Mouse (Mus musculus) lung, postnatal 0 days (tissue): Measurements from ENCODE around the gene Arrb2. TPM values are rescaled to one million over a fixed set of nuclear protein-coding genes. Genes with fewer than 3 reads are reported as not detected.

ENCODE experiments used
- ATAC-seq: fragments of 200-750 bp; cut with Nextera tagmentation; 2 replicates; pipeline ENCODE4 v1.8.0; 2017; ENCODE audit warnings: moderate library complexity
- DNase-seq: peaks from one replicate; pipeline ENCODE4 v3.0.0-alpha.2; 2016; ENCODE audit warnings: low spot score
- H3K27ac ChIP-seq: fragments of 300-500 bp; sonication (generic); 2 replicates; pipeline ENCODE4 v1.5.1; 2014; ENCODE audit warnings: antibody characterized with exemption, mild to moderate bottlenecking, low read length, mixed read lengths
- H3K27me3 ChIP-seq: fragments of 300-500 bp; sonication (generic); replicated peaks from 2 replicates; pipeline ENCODE4 v1.6.1; 2014; ENCODE audit warnings: low read length, mixed read lengths; ENCODE audit not compliant: insufficient read depth
- H3K36me3 ChIP-seq: fragments of 300-500 bp; sonication (generic); 2 replicates; pipeline ENCODE4 v1.6.1; 2014; ENCODE audit warnings: low read length, mixed read lengths; ENCODE audit not compliant: insufficient read depth
- H3K4me1 ChIP-seq: fragments of 300-500 bp; sonication (generic); 2 replicates; pipeline ENCODE4 v1.6.1; 2014; ENCODE audit warnings: antibody characterized with exemption, low read depth, low read length, mixed read lengths; ENCODE audit not compliant: insufficient read depth
- H3K4me2 ChIP-seq: fragments of 300-500 bp; sonication (generic); replicated peaks from 2 replicates; pipeline ENCODE4 v1.6.1; 2014; ENCODE audit warnings: low read depth, mild to moderate bottlenecking, low read length, moderate library complexity, mixed read lengths
- H3K4me3 ChIP-seq: fragments of 300-500 bp; sonication (generic); 2 replicates; pipeline ENCODE4 v1.5.1; 2014; ENCODE audit warnings: low read depth, low read length
- H3K9ac ChIP-seq: fragments of 300-500 bp; sonication (generic); replicated peaks from 2 replicates; pipeline ENCODE4 v1.6.1; 2014; ENCODE audit warnings: low read depth, mild to moderate bottlenecking
- H3K9me3 ChIP-seq: fragments of 300-500 bp; sonication (generic); 2 replicates; pipeline ENCODE4 v1.6.1; 2016; ENCODE audit warnings: low read length, mixed read lengths
- CTCF ChIP-seq: IDR thresholded peaks from 2 replicates; pipeline ENCODE4 v1.5.1; 2016; ENCODE audit warnings: antibody characterized with exemption, mild to moderate bottlenecking
- EP300 ChIP-seq: IDR thresholded peaks from 2 replicates; pipeline ENCODE4 v1.6.1; 2016; ENCODE audit warnings: antibody characterized with exemption, mild to moderate bottlenecking, control low read depth
- WGBS: fragments of 180-500 bp; shearing (Covaris S2); extraction: QIAGEN DNeasy Blood & Tissue Kit; methylation state at CpG from one replicate; pipeline ENCODE4 v1.1.7; 2014; 5-methylcytosine and 5-hydroxymethylcytosine counted together
- microRNA-seq: library from miRNA; unstranded; fragments of <30 nt; microRNA quantifications from one replicate; pipeline ENCODE4, GENCODE M21; 2016
- polyA plus RNA-seq: library from polyadenylated mRNA; unstranded; fragments of >200 nt; fragmentation: Nextera tagmentation; extraction: Ambion mirVana; gene quantifications from 2 replicates; pipeline ENCODE4 v1.2.1, GENCODE M21; 2015

Gene Arrb2
- polyA plus RNA-seq, 1 experiment from 2014 or later, result 13.7 TPM

DNA sequence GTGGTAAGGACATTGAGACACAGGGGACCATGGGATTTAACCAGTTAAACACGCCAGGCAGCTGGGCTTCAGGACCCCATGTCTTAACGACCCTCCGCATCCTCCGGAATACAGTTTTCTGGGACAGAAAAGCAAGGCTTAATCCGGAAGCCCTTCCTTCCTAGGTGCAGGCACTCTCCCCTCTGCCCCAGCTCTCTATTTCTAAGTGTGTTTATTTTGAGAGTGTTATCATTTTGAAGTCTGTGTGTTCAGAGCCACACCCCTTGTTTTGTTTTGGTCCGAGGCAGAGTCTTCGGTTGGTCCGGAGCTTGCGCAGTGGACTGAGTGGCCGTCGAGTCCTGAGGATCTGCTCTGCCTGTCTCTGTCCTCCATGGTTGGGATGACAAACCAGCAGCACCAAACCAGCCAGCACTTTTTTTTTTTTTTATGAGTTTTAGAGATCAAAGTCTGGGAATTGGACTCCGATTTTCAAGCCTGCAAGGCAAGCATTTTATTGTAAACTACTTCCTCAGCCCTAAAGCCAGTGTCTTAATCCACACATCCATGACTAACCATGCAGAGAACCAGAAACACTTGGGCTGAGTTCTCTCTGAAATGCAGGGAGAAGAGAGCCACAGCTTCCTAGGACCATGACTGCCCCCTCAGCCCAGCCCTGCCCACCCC is 42.6 kb downstream of the Arrb2 start:
- no peak for ATAC-seq
- H3K27ac ChIP-seq, result no peak overlapping the region
- no peaks in the 10 kb centered on the region for H3K9me3 ChIP-seq
- H3K4me2 ChIP-seq, result no peak overlapping the region
- no peak overlapping the region for H3K4me3 ChIP-seq
- TF ChIP-seq CTCF (no peak), EP300 (no peak)
- DNase-seq, result no peak
- H3K9ac ChIP-seq, result no peak overlapping the region
- no peaks in the 10 kb centered on the region for H3K27me3 ChIP-seq
- 35% methylated on average over 12 of the region's 12 CpGs for WGBS
- H3K36me3 ChIP-seq, result no peaks in the 10 kb centered on the region
- H3K4me1 ChIP-seq, result no peaks in the 10 kb centered on the region

DNA sequence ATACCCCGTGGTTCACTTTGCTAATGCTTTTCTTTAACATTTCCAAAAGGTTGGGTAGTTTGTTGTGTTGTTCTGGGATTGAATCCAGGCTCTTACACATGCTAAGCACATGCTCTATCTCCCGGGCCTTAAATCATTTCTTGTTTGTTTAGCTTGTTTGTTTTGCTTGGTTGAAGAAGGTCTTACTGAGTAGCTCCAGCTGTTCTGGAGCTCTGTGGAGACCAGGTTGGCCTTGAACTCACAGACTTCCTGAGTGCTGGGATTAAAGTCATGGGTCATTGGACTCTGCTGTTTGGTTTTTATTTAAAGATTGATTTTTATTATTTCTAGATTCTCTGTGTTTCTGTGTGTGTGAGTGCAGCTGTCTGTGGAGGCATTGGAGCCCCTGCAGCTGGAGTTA is 53.1 kb downstream of the Arrb2 start:
- WGBS, result 33% methylated on average over 2 of the region's 2 CpGs
- no peak overlapping the region for H3K27ac ChIP-seq
- H3K4me2 ChIP-seq, result no peak overlapping the region
- no peak overlapping the region for H3K4me3 ChIP-seq
- no peaks in the 10 kb centered on the region for H3K36me3 ChIP-seq
- no peak overlapping the region for H3K9ac ChIP-seq
- DNase-seq, result no peak
- ATAC-seq, result no peak
- no peaks in the 10 kb centered on the region for H3K27me3 ChIP-seq
- no peaks in the 10 kb centered on the region for H3K9me3 ChIP-seq
- no peaks in the 10 kb centered on the region for H3K4me1 ChIP-seq
- no peak for TF ChIP-seq EP300
- no peak for TF ChIP-seq CTCF

DNA sequence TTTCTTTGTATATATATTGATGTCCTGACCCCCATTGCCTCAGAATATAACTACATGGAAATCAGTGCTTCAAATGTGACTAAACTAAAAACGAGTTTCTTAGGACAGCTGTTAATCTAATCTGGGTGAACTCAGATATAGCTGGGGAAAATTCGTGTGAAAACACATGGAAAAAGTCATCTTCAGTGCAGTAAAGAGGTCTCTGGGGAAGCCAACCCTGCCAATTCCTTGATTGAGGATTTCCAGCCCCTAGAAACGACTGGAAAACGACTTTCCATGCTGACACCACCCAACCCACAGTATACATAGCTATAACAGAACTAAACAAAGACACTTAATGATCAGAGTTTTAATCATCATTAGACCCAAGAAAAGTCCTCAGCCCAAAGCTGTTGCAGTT is 55.4 kb downstream of the Arrb2 start:
- Histone ChIP-seq H3K36me3 (no peaks in the 10 kb centered on the region), H3K4me1 (no peaks in the 10 kb centered on the region), H3K27me3 (no peaks in the 10 kb centered on the region), H3K9me3 (no peaks in the 10 kb centered on the region), H3K27ac (no peak overlapping the region), H3K9ac (no peak overlapping the region), H3K4me2 (no peak overlapping the region), H3K4me3 (no peak overlapping the region)
- no peak for DNase-seq
- TF ChIP-seq EP300 (no peak), CTCF (no peak)
- WGBS, result 37% methylated on average over 4 of the region's 4 CpGs
- no peak for ATAC-seq

DNA sequence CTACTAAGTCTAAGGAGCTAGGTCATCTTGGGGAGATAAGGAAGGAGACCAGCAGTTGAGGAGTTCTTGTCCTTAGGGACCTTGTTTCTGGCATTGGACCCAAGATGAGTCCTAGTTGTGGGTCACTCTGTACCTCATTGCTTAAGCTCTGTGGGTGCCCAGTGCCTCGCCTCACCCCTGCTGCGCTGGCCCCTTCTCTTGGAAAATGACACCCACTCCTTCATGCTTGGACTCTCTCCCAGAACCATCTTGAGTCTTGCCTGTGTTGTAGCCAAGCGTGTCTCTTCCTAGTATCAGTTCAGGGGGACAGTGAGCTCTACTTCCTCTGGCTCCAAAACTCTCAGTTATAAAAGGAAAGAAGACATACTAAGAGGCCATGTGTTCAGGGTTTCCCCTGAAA is 56.7 kb downstream of the Arrb2 start:
- Histone ChIP-seq H3K4me3 (no peak overlapping the region), H3K9ac (no peak overlapping the region), H3K27ac (no peak overlapping the region), H3K27me3 (no peaks in the 10 kb centered on the region), H3K4me1 (no peaks in the 10 kb centered on the region), H3K4me2 (no peak overlapping the region), H3K9me3 (no peaks in the 10 kb centered on the region), H3K36me3 (no peaks in the 10 kb centered on the region)
- no peak for DNase-seq
- TF ChIP-seq CTCF (no peak), EP300 (no peak)
- ATAC-seq, result no peak
- 82% methylated on average over 3 of the region's 3 CpGs for WGBS

DNA sequence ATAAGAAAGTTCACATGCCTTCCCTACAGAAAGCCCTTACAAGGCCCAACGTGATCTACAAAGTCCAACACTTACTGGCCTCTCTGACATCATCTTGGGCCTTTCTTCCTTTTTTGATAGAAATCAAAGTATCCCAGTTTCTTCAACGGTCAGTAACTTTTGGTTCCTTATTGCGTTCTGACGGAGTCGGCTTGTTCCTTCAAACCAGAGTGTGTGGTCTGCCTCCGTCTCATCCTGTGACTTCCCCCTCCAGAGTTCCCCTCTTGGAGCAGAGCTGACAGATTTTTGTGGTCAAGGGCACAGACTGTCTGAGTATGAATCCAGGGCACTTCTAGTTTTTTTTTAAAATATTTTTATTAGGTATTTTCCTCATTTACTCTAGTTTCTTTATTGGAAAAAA is 57.2 kb downstream of the Arrb2 start:
- no peaks in the 10 kb centered on the region for H3K4me1 ChIP-seq
- H3K36me3 ChIP-seq, result no peaks in the 10 kb centered on the region
- H3K9ac ChIP-seq, result no peak overlapping the region
- no peaks in the 10 kb centered on the region for H3K9me3 ChIP-seq
- H3K27me3 ChIP-seq, result no peaks in the 10 kb centered on the region
- H3K27ac ChIP-seq, result no peak overlapping the region
- no peak overlapping the region for H3K4me2 ChIP-seq
- WGBS, result 82% methylated on average over 6 of the region's 6 CpGs
- ATAC-seq, result peak; percentile 47; the same call in 1 of the 2 replicates
- H3K4me3 ChIP-seq, result no peak overlapping the region
- TF ChIP-seq EP300 (no peak), CTCF (no peak)
- peak; percentile 43 for DNase-seq

Small RNAs within 50 kb of the gene (microRNA-seq; reads per million reads assigned to microRNA genes)
- not detected for gene Mir7115

Other genes with a start within 250 kb of the Arrb2 start
- gene Slc16a11, start 219.9 kb upstream of the Arrb2 start, polyA plus RNA-seq, result 7.9 TPM in 2 replicates
- gene Slc16a13, start 211.6 kb upstream of the Arrb2 start, polyA plus RNA-seq, result 4.5 and 6.0 TPM in 2 replicates
- 19.2 and 31.6 TPM in 2 replicates for gene Bcl6b, start 202.8 kb upstream of the Arrb2 start, polyA plus RNA-seq
- 115 and 118 TPM in 2 replicates for gene 0610010K14Rik, start 194.7 kb upstream of the Arrb2 start, polyA plus RNA-seq
- 11.0 and 15.3 TPM in 2 replicates for gene Gm21988, start 192.8 kb upstream of the Arrb2 start, polyA plus RNA-seq
- gene Rnasek, start 192.8 kb upstream of the Arrb2 start, polyA plus RNA-seq, result 462 and 484 TPM in 2 replicates
- gene Alox12, start 177.3 kb upstream of the Arrb2 start, polyA plus RNA-seq, result 5.8 and 7.0 TPM in 2 replicates
- 0.08 and 0.11 TPM in 2 replicates for gene Alox12e, start 110.0 kb upstream of the Arrb2 start, polyA plus RNA-seq
- 0.26 and 0.57 TPM in 2 replicates for gene Alox15, start 80.6 kb upstream of the Arrb2 start, polyA plus RNA-seq
- 9.1 and 9.6 TPM in 2 replicates for gene Pelp1, start 22.6 kb upstream of the Arrb2 start, polyA plus RNA-seq
- 37.3 and 37.9 TPM in 2 replicates for gene Med11, start 19.3 kb downstream of the Arrb2 start, polyA plus RNA-seq
- 1.0 and 1.4 TPM in 2 replicates for gene Zmynd15, start 26.8 kb downstream of the Arrb2 start, polyA plus RNA-seq
- gene Cxcl16, start 27.3 kb downstream of the Arrb2 start, polyA plus RNA-seq, result 45.1 and 52.3 TPM in 2 replicates
- 2.6 and 3.8 TPM in 2 replicates for gene Tm4sf5, start 72.6 kb downstream of the Arrb2 start, polyA plus RNA-seq
- 0.43 and 0.68 TPM in 2 replicates for gene Vmo1, start 82.0 kb downstream of the Arrb2 start, polyA plus RNA-seq
- gene Gltpd2, start 86.6 kb downstream of the Arrb2 start, polyA plus RNA-seq, result 0.64 and 0.86 TPM in 2 replicates
- gene Psmb6, start 92.7 kb downstream of the Arrb2 start, polyA plus RNA-seq, result 451 and 505 TPM in 2 replicates
- gene Gm40193, start 100.3 kb downstream of the Arrb2 start, polyA plus RNA-seq, result not detected in 2 replicates
- gene Pld2, start 107.4 kb downstream of the Arrb2 start, polyA plus RNA-seq, result 10.8 and 13.5 TPM in 2 replicates
- gene Mink1, start 130.2 kb downstream of the Arrb2 start, polyA plus RNA-seq, result 7.4 and 7.6 TPM in 2 replicates
- not detected in 2 replicates for gene 4930544D05Rik, start 183.2 kb downstream of the Arrb2 start, polyA plus RNA-seq
- not detected in 2 replicates for gene Chrne, start 186.6 kb downstream of the Arrb2 start, polyA plus RNA-seq
- gene Gp1ba, start 206.5 kb downstream of the Arrb2 start, polyA plus RNA-seq, result 0.55 and 0.66 TPM in 2 replicates
- gene Rnf167, start 214.6 kb downstream of the Arrb2 start, polyA plus RNA-seq, result 112 and 119 TPM in 2 replicates
- 118 and 121 TPM in 2 replicates for gene Slc25a11, start 214.8 kb downstream of the Arrb2 start, polyA plus RNA-seq
- 1,176 and 1,206 TPM in 2 replicates for gene Pfn1, start 222.0 kb downstream of the Arrb2 start, polyA plus RNA-seq
- gene Eno3, start 224.6 kb downstream of the Arrb2 start, polyA plus RNA-seq, result 20.8 and 23.1 TPM in 2 replicates
- gene Spag7, start 236.8 kb downstream of the Arrb2 start, polyA plus RNA-seq, result 84.6 and 95.5 TPM in 2 replicates